Mouse (Mus musculus) CD4-positive, CD25-positive, alpha-beta regulatory T cell, adult 2 months (primary cell): ENCODE measurements around the gene Fuk.
"Not testable (repeated sequence)": the region's sequence is repeated elsewhere in the genome, so short reads cannot be mapped to it uniquely, and the experiment has no call there.

ENCODE experiments used
- DNase-seq: peaks from one replicate; pipeline ENCODE4 v3.0.0-alpha.2; 2012; ENCODE audit warnings: low read depth, low spot score

The Fuk gene

DNA sequence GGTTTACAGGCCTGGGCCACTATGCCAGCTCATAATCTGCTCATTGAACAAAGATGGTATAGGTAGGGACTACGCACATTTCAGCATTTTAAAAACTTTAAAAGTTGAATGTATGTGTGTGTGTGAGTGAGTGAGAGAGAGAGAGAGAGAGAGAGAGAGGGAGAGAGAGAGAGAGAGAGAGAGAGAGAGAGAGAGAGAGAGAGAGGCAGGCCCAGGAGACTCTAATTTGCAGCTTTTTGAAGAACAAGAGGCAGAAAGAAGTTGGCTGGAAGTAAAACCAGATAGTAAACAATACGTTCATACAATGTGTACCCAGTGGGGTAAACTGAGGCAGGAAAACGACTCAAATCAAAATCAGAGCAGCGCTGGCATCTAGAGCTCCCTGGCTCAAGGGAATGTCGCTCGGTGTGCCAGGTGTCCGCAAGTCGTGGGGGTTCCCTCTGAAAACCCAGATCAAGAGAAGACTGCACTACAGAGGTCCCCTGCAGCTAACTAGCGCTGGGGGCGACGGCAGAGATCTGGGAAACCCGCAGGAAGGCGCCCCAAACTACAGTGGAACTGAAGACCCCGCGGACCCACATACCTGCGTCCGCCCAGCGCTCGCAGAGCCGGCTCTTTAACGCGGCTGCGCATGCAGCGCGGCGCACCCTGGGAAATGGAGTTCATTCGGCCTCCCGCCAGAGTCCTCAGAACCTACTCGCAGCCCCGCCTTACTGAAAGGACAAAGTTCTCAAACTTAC lies at the start of gene Fuk:
Fuk (minus strand) TSS at position 650 of the 740 bp plus-strand sequence.
- DNase-seq = peak; percentile 84

DNA sequence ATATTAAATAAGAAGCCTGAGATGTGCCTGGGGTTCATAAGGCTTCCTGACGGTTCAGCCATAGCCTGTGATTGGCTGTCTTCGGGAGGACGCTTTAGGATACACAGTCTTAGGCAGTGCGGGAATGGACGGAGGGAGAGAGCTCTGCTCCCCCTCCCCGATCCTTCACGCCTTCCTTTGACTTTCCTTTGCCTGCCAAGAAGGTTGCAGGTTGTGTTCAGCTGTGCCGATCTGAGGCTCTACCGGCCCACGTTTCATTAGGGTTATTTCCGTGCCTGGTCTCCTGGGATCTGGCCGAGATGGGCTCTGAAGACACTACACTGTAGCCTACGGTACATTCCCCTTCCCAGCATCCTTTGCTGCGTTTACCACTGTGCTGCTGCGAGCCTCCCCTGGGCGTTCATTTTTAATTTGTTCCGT lies 47.8 kb upstream of the Fuk start:
- peak; percentile 58 for DNase-seq

DNA sequence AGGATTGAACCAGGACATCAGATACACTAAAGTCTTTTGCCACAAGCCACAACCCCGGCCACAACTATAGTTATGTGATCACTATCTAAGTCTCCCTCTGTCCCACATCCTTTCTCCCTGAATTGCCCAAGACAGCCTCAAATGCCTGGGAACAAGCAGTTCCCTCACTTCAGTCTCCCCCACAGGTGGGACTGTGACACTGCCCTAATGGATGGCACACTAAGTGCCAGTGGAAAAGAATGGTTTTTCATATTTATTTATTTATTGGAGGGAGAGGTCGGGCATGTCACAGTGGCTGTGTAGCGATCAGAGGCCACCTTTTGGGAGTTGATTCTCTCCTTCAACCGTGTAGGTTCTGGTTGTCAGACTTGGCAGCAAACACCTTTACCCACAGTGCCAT lies 43.4 kb upstream of the Fuk start:
- no peak for DNase-seq

DNA sequence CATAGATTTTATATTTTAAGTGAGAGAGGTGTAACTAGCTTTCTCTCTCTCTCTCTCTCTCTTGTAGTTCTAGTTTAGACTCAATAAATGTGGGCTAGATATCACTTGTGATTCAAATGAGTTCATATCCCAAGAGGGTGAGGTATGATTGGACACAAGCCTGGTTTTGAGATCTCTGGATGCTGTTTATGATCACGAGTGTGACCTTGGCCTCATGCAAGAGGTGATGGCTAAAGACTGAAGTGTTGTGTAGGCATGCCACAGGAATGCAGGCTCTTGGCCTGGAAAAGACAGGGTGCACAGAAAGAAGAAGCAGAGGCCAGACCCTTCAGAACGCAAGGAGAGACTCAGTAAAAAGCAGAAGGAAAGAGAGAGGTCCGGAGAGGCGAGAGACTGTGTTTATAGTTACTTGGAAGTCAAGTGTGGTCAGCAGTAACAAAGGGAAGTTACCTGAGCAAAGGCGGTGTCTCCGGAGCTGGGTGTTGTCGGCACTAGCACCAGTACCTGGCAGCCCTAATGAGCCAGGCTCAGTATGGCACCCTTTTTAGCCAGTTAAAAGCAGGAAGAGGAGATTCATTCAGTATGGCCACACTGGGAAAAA lies 42.1 kb upstream of the Fuk start:
- DNase-seq = no peak

DNA sequence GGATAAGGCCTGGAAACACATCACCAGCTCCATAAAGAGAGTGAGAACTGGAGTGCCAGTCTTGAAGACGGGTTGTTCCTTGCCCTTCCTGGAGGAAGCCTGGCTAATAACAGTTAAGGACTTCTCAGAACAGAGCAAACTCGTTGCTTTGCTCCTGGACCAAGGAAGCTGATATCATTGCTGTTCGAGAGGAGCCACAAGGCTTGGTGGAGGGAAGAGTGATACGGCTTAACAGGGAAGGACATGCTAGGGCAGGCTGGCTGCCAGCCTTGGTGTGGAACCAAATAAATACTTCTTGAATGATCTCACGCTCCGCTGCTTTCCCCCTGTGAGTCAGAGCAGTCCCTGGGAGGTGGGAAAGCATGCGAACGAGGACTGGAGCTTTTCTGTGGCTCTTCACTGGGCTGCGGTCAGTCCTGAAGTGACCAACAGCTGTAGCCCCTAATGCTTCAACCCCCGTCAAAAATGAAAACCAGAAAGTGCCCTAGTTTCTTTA lies 39.2 kb upstream of the Fuk start:
- DNase-seq = no peak

DNA sequence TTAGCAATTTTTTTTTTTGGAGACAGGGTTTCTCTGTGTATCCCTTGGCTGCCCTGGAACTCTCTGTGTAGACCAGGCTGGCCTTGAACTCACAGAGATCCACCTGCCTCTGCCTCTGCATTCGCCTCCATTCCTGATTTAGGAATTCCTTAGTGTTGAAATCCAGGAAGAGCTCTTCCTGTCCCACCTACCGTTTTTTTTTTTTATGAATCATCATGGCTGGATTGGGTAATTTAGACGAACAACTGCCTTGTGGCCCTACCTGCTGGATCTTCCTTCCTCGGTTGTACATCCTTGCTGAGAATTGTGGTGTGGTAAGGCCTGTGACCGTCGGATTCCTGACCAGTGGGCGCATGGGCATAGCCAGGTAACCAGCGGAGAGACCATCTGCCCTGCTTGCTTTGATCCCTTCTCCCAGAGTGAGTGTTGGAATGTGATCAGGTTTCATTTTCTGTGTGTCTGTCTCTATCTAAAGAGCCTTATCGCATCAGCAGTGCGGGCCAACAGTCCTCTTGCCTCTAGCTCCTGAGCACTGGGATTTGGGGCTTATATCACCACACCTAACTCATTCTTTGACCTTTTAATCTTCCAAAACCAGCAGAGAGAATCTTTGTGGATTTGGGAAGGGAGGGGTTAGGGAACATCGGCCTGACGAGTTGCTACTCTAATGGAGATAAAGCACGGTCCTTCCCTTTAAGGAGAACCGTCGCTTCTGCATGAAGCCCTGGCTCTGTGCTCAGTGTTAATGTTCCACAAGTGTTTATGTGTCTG lies 38.6 kb upstream of the Fuk start:
- DNase-seq = no peak

DNA sequence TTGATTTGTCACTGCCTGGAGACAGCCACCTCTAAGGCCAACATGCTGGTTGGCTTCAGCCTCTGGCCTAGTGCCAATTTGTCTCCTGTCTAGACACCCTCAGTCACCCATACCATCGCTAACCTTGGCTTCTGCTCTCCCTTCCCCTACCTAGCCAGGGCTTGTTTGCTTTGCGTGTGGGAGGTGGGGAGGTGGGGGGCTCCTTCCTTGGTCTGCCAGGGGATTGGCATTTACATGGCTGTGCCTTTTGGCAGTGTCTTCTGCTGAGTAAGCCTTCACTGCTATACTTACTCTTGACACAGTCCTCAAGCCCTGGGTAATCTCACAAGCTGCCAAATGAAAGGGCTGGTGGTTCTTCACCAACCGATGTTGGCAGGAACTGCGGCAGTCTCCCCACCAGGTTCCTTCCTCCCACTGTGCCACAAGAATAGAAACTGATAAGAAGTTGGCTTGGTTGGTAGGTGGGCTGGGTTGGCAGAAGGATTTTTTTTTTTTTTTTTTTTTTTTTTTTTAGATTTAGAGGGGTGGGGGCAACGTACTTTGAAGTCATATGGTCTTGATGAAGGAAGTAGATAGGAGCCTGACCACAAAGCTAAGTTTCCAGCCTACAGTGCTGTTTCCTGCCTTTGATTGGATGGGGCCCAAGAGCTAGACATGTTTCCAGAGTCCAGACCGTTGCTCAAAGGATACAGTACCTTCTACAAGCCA lies 36.7 kb upstream of the Fuk start:
- DNase-seq = peak; percentile 82

DNA sequence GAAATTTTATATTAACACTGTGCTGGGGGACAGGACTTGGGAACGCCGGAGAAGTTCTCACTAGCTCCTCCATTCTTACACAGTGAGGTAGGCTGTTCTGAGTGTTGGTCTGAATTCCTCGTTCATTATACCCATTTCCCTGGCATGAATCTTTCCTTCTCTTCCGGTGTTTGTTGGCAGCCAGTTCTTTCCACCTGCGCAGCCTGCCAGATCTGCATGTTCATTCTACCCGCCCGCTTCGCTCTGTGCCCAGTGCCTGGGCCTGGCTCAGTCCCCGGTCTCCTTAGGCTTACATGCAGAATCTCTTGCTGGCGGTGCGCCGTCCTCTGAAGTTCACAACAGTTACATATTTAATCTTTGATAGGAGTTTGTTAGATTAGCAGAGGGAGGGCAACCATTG lies 33.9 kb upstream of the Fuk start:
- DNase-seq = no peak

DNA sequence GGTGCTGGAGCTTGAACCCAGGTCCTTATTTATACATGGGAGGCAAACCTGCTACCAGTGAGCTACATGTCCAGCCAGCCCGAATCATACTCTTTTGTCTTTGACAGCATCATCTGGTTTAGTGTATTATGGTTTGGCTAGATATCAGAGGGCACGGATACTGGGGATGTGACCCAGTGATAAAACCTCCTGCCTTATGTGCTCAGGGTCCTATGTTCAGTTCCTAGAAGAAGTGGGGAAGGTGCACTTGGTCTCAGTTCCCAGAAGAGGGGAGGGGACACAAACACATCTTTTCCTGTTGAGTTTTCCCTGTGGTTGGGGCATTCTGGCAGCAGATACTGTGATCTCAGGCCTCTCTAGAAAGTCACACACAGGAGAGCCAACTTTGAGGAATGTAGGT lies 31.0 kb upstream of the Fuk start:
- DNase-seq = no peak

DNA sequence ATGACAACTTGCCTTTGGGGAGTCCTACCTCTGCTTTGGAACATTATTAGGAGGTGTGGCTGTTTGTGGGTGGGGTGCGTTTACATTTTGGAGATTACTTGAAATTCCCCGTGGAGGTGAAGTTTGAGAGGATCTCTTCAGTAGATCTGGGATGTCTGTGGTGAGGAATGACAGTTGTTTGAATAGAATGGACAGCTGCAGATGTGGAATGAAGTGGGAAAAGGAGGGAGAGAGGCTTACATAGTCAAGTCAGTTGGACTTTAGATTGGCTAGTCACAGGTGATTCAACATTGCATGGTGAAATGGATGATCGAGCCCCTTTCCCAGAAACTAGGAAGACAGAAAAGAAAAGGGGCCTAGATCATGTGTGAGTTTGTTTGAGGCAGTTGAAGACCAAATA lies 30.2 kb upstream of the Fuk start:
- DNase-seq = no peak

DNA sequence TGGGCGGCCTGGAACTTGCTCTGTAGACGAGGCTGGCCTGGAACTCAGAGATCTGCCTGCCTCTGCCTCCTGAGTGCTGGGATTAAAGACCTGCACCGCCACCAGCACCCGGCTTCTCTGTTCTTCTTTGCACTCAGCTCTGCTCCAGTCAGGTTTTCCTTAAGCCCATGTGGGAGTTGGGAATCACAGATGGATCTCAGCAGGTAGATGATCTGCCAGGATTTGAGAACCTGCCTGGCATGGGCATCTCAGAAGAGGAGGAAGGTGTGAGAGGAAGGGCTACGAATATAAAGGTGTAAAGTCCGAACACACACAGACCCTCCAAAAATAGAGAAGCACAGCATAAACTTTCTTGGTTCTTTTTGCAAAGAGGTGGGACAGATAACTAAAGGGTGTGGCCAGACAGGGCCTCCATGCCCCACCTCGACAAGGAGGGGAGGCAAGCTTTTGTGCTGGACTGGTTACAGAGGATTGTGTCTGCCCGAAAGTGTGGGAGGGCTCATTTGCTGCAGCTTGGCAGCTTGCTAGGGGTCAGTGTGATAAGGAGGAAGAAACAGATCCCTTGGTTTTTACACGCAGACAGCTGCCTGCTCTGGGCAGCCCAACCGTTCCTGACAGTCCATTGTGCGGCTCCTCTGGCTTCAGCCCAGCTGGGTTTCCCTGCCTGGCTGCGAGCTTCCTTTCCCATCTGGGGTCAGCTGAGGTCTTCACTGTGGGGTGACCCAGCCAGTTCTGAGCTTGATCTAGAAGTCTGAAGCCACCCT lies 29.1 kb upstream of the Fuk start:
- DNase-seq = no peak

DNA sequence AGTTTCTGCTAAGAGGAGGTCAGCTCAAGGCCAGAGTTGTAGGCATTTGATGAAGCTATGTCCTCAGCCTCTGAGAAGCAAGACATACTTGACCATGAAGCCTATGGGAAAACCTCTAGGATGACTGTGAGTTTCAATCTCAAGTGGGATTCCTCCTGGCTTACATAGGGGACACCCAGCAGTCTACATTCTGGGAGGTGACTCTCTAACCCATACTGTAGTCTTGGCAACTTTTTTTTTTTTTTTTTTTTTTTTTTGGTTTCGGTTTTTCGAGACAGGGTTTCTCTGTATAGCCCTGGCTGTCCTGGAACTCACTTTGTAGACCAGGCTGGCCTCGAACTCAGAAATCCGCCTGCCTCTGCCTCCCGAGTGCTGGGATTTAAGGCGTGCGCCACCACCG lies 27.4 kb upstream of the Fuk start:
- DNase-seq = not testable (repeated sequence)

DNA sequence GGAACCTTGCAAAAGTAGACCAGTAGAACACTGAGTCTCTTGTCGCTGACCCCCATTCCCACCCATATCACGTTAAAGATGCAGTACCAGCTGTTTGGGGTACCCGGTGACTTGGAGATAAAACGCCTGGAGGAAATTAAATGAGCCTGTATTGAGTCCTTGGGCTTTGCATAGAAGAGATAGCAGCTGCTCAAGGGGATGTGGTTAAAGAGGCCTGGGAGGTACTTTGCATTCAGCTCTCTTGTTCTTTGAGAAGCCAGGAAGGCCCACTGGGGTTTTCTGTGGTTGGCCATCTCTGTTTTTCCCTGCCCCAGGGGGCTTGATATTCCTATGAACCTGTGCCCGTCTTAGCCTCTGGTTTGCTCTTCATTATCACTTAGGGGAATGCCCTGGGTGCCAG lies 26.8 kb upstream of the Fuk start:
- DNase-seq = peak; percentile 61

DNA sequence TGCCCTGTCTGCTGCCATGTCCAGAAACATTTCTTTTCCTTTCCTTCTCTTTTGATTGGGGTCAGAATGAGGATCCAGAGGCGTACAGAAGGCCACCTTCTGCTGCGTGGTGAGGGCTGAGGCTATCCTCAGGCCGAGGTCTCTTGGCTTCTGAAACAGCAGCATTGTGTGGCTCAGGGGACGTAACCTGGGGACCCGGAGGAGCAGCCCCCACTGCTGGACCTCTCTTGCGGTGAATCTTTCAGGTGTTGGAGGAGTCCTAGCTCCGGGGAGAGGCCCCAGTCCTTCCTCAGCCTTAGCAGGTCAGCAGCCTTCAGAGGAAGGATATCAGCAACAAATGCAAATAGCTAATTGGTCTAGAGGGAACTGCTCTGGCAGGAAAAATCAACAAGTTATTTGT lies 26.1 kb upstream of the Fuk start:
- DNase-seq = no peak

DNA sequence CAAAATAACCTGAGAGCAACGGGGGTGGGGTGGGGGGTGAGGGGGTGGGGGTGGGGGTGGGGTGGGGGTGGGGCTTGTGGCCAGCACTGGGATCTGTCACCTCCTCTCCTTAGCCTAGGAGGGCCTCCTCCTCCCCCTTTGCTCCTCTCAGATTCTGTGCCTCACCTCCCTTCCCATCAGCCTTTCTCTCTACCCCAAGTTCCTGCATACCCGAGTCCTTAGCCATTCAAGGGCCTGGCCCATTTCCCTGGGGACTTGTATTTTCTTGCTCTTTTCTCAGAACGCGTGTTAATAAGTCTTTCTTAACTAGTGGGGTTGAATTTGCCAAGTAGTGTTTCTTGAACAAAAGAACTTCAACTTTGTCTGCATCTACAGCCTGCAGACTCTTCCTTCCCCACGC lies 24.4 kb upstream of the Fuk start:
- DNase-seq = no peak

DNA sequence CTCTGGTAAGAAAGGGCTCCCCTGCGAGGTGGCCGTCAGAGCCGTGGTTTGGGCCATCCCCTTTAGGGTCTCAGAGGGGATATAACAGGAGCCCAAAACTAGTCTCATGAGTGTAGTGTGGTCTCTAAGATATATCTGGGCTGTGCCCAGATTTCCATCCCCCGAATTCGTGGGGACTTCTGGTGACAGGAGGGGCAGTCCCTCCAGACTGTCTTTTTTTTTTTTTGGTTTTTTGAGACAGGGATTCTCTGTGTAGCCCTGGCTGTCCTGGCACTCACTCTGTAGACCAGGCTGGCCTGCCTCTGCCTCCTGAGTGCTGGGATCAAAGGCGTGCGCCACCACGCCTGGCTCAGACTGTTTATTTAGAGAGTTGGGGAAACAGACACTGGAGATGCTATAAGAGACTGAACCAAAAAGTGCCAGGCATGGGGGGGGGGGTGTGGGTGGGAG lies 23.4 kb upstream of the Fuk start:
- no peak for DNase-seq

DNA sequence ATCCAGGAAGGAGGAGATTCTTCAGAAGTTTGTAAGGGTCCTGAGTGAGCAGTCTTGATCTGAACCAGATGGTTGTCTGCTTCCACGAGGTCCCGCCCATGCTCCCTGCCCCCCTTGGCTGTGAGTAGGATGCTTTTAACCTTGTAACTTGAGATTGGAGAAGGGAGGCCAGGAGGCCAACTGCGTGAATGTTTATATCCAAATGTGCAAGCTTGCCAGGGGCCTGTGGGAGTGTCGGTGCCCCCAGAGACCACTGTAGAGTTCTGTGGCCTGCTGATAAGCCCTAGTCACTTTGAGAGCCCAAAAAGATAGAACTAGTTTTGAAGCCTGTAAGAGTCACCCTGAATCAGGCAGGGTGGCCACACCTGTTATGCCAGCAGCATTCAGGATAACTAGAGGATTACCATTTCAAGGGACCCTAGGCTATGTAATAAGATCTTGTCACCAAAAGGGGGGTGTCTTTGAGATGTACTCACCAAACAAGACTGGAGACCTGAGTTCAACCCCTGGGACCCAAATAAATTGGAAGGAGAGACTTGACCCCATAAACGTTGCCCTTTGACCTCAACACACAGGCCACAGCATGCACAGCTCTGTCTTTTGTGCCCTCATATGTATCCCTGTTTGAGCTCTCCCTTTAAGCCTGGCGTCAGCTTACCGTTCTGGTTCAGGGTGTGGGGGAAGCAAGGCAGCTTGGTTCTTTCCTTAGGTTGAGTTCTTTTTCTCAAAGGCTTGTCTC lies 19.4 kb upstream of the Fuk start:
- DNase-seq = no peak

DNA sequence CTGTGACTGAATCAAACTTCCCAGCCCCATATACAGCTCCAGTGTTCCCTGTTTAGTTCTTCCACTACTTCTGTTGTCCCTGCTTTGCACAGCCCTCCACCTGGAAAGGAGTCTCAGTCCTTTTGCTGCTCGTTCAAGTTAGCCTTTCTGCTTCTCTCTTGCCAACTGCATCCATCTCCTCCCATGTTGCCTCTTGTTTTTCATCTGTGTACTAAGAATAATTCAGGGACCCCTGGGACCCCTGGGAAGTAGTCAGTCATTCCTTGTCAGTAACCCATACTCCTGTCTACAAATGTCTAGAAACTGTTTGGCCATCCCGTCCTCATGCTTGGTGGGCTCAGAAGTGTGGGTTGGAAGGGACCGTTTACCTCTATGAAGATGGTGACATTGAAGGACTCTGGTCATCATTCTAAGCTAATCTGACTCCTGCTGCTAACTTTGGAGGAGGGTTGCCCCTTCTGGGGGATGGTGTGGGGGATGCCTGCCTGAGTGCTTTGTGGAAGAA lies 18.5 kb upstream of the Fuk start:
- no peak for DNase-seq

DNA sequence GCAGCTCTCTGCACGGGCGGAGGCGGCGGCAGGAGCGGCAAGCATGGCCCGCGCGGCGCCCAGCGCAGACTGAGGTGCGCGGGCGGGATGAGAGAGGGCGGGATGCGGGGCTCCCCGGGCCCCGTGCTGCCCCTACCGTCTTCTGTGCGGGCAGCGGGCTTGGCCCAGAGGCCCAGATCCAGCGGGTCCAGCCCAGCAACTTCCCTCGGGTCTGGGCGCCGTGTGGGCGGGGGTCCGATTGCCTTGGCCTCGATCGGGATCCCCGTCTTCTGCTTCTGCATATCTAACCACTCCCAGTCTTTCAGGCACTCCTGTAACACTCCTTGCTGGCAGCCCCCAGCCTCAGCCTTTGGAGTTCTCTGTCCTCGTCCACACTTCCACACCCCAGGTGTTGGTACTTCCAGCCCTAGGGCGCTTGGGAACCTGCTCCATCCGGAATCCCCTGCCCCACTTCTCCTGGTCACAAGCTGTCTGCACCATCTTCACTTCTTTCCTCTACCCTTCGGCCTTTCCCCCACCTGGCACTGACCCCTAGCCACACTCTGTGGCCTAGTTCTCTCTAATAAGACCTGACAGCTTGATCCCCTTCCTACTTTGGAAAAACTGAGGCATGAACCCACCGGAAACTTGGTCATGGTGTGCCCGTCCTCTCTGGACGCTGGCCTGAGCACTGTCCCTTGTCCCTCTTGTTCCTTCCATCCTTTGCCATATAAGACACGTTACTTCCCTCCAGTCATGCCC lies 17.9 kb upstream of the Fuk start:
- no peak for DNase-seq
